Mouse (Mus musculus): ENCODE measurements around the gene Vti1a. TPM values are rescaled to one million over a fixed set of nuclear protein-coding genes. Genes with fewer than 3 reads are reported as not detected.

The Vti1a gene
- polyA plus RNA-seq, 1 experiment: 17.6 TPM

- no peak overlapping the region for H3K4me3 ChIP-seq (ENCODE audit: low read depth, low read length)
- no peak for TF ChIP-seq CTCF (IDR thresholded peaks at IDR 0.05; ENCODE audit: low read depth, low read length)
- no peak for TF ChIP-seq POLR2A (IDR thresholded peaks at IDR 0.05; ENCODE audit: insufficient read depth, low read length)
- TF ChIP-seq EP300 (IDR thresholded peaks at IDR 0.05; ENCODE audit: insufficient read depth, low read depth, low read length): no peak
Observed at GRCm38 (mm10) chr19:55543188-55543587, 227.1 kb downstream of the Vti1a start.

GRCm38 (mm10) chr19:55544498-55544897, 228.4 kb downstream of the Vti1a start:
- TF ChIP-seq EP300 (IDR thresholded peaks at IDR 0.05; ENCODE audit: insufficient read depth, low read depth, low read length) (no peak), CTCF (IDR thresholded peaks at IDR 0.05; ENCODE audit: low read depth, low read length) (no peak), POLR2A (IDR thresholded peaks at IDR 0.05; ENCODE audit: insufficient read depth, low read length) (no peak)
- Histone ChIP-seq H3K9ac (ENCODE audit: low read depth, poor library complexity, severe bottlenecking) (no peak overlapping the region), H3K9me3 (replicated peaks; ENCODE audit: control insufficient read depth, insufficient read depth, low read length, poor library complexity, severe bottlenecking) (no peaks in the 10 kb centered on the region), H3K4me1 (ENCODE audit: control insufficient read depth, insufficient read depth, low read length) (peaks cover 3% of the 10 kb centered on the region), H3K4me3 (ENCODE audit: low read depth, low read length) (no peak overlapping the region), H3K27ac (ENCODE audit: insufficient read depth, low read length) (no peak overlapping the region), H3K27me3 (ENCODE audit: control insufficient read depth, insufficient read depth, low read length, poor library complexity, severe bottlenecking) (no peaks in the 10 kb centered on the region), H3K36me3 (ENCODE audit: control insufficient read depth, insufficient read depth, low read length, poor library complexity, severe bottlenecking) (no peaks in the 10 kb centered on the region)

More at GRCm38 (mm10) chr19:55543188-55543587, 227.1 kb downstream of the Vti1a start:
- Histone ChIP-seq H3K27ac (ENCODE audit: insufficient read depth, low read length) (peak overlapping the region; percentile 61), H3K4me1 (ENCODE audit: control insufficient read depth, insufficient read depth, low read length) (peaks cover 3% of the 10 kb centered on the region), H3K27me3 (ENCODE audit: control insufficient read depth, insufficient read depth, low read length, poor library complexity, severe bottlenecking) (no peaks in the 10 kb centered on the region), H3K9me3 (replicated peaks; ENCODE audit: control insufficient read depth, insufficient read depth, low read length, poor library complexity, severe bottlenecking) (no peaks in the 10 kb centered on the region), H3K9ac (ENCODE audit: low read depth, poor library complexity, severe bottlenecking) (no peak overlapping the region), H3K36me3 (ENCODE audit: control insufficient read depth, insufficient read depth, low read length, poor library complexity, severe bottlenecking) (no peaks in the 10 kb centered on the region)

GRCm38 (mm10) chr19:55545529-55545928, 229.4 kb downstream of the Vti1a start:
- H3K27ac ChIP-seq (ENCODE audit: insufficient read depth, low read length): no peak overlapping the region
- peaks cover 3% of the 10 kb centered on the region for H3K4me1 ChIP-seq (ENCODE audit: control insufficient read depth, insufficient read depth, low read length)
- no peak overlapping the region for H3K4me3 ChIP-seq (ENCODE audit: low read depth, low read length)
- H3K36me3 ChIP-seq (ENCODE audit: control insufficient read depth, insufficient read depth, low read length, poor library complexity, severe bottlenecking): no peaks in the 10 kb centered on the region
- no peaks in the 10 kb centered on the region for H3K27me3 ChIP-seq (ENCODE audit: control insufficient read depth, insufficient read depth, low read length, poor library complexity, severe bottlenecking)
- no peaks in the 10 kb centered on the region for H3K9me3 ChIP-seq (replicated peaks; ENCODE audit: control insufficient read depth, insufficient read depth, low read length, poor library complexity, severe bottlenecking)
- TF ChIP-seq EP300 (IDR thresholded peaks at IDR 0.05; ENCODE audit: insufficient read depth, low read depth, low read length) (peak; percentile 62; the same call in 1 of the 2 replicates), POLR2A (IDR thresholded peaks at IDR 0.05; ENCODE audit: insufficient read depth, low read length) (no peak), CTCF (IDR thresholded peaks at IDR 0.05; ENCODE audit: low read depth, low read length) (peak; percentile 97)
- H3K9ac ChIP-seq (ENCODE audit: low read depth, poor library complexity, severe bottlenecking): no peak overlapping the region

GRCm38 (mm10) chr19:55546009-55546528, 230.0 kb downstream of the Vti1a start:
- no peak for TF ChIP-seq CTCF (IDR thresholded peaks at IDR 0.05; ENCODE audit: low read depth, low read length)
- TF ChIP-seq EP300 (IDR thresholded peaks at IDR 0.05; ENCODE audit: insufficient read depth, low read depth, low read length): no peak
- no peak for TF ChIP-seq POLR2A (IDR thresholded peaks at IDR 0.05; ENCODE audit: insufficient read depth, low read length)
- Histone ChIP-seq H3K36me3 (ENCODE audit: control insufficient read depth, insufficient read depth, low read length, poor library complexity, severe bottlenecking) (no peaks in the 10 kb centered on the region), H3K9me3 (replicated peaks; ENCODE audit: control insufficient read depth, insufficient read depth, low read length, poor library complexity, severe bottlenecking) (no peaks in the 10 kb centered on the region), H3K4me1 (ENCODE audit: control insufficient read depth, insufficient read depth, low read length) (peaks cover 3% of the 10 kb centered on the region), H3K27ac (ENCODE audit: insufficient read depth, low read length) (no peak overlapping the region), H3K9ac (ENCODE audit: low read depth, poor library complexity, severe bottlenecking) (no peak overlapping the region), H3K27me3 (ENCODE audit: control insufficient read depth, insufficient read depth, low read length, poor library complexity, severe bottlenecking) (no peaks in the 10 kb centered on the region), H3K4me3 (ENCODE audit: low read depth, low read length) (no peak overlapping the region)

GRCm38 (mm10) chr19:55548206-55548605, 232.1 kb downstream of the Vti1a start:
- no peak overlapping the region for H3K4me3 ChIP-seq (ENCODE audit: low read depth, low read length)
- H3K4me1 ChIP-seq (ENCODE audit: control insufficient read depth, insufficient read depth, low read length): no peaks in the 10 kb centered on the region
- H3K9ac ChIP-seq (ENCODE audit: low read depth, poor library complexity, severe bottlenecking): no peak overlapping the region
- TF ChIP-seq CTCF (IDR thresholded peaks at IDR 0.05; ENCODE audit: low read depth, low read length) (no peak), POLR2A (IDR thresholded peaks at IDR 0.05; ENCODE audit: insufficient read depth, low read length) (no peak), EP300 (IDR thresholded peaks at IDR 0.05; ENCODE audit: insufficient read depth, low read depth, low read length) (no peak)
- H3K36me3 ChIP-seq (ENCODE audit: control insufficient read depth, insufficient read depth, low read length, poor library complexity, severe bottlenecking): no peaks in the 10 kb centered on the region
- no peak overlapping the region for H3K27ac ChIP-seq (ENCODE audit: insufficient read depth, low read length)
- H3K9me3 ChIP-seq (replicated peaks; ENCODE audit: control insufficient read depth, insufficient read depth, low read length, poor library complexity, severe bottlenecking): no peaks in the 10 kb centered on the region
- H3K27me3 ChIP-seq (ENCODE audit: control insufficient read depth, insufficient read depth, low read length, poor library complexity, severe bottlenecking): no peaks in the 10 kb centered on the region

GRCm38 (mm10) chr19:55548656-55549055, 232.6 kb downstream of the Vti1a start:
- peaks cover 2% of the 10 kb centered on the region for H3K4me1 ChIP-seq (ENCODE audit: control insufficient read depth, insufficient read depth, low read length)
- no peak overlapping the region for H3K27ac ChIP-seq (ENCODE audit: insufficient read depth, low read length)
- no peaks in the 10 kb centered on the region for H3K9me3 ChIP-seq (replicated peaks; ENCODE audit: control insufficient read depth, insufficient read depth, low read length, poor library complexity, severe bottlenecking)
- H3K27me3 ChIP-seq (ENCODE audit: control insufficient read depth, insufficient read depth, low read length, poor library complexity, severe bottlenecking): no peaks in the 10 kb centered on the region
- TF ChIP-seq POLR2A (IDR thresholded peaks at IDR 0.05; ENCODE audit: insufficient read depth, low read length): no peak
- no peak for TF ChIP-seq EP300 (IDR thresholded peaks at IDR 0.05; ENCODE audit: insufficient read depth, low read depth, low read length)
- TF ChIP-seq CTCF (IDR thresholded peaks at IDR 0.05; ENCODE audit: low read depth, low read length): no peak
- H3K9ac ChIP-seq (ENCODE audit: low read depth, poor library complexity, severe bottlenecking): no peak overlapping the region
- H3K4me3 ChIP-seq (ENCODE audit: low read depth, low read length): no peak overlapping the region
- H3K36me3 ChIP-seq (ENCODE audit: control insufficient read depth, insufficient read depth, low read length, poor library complexity, severe bottlenecking): no peaks in the 10 kb centered on the region
